Mouse (Mus musculus): ENCODE measurements around the gene Hoxb1.

Gene Hoxb1

DNA sequence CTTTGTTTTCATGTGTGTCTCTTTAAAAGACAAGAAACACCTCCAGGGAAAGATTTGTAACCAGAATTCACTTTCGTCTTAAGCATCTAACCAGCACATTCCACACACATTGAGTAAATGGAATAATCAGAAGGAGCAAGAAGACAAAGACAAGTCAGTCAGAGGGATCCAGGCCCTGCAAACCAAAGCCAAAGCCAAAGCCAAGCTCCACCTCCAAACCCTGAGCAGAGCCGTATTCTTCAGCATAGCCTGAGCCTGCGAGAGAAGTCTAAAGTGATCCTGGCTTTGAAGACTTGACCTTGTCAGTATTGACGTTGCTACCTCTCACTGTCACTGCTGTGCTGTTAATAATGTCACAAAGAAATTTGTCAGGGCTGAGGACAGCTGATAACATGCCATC lies 40.0 kb downstream of the Hoxb1 start:
- DNase-seq, result no peak

GRCm38 (mm10) chr11:96407191-96408072 lies 41.9 kb downstream of the Hoxb1 start:
- DNase-seq, result peak in 1 of 2 experiments; percentile 22

GRCm38 (mm10) chr11:96408234-96409010 lies 42.9 kb downstream of the Hoxb1 start:
- DNase-seq, result no peak

- no peak for DNase-seq
These were observed 45.5 kb downstream of the Hoxb1 start for GRCm38 (mm10) chr11:96411019-96411418.

GRCm38 (mm10) chr11:96411934-96412333 lies 46.4 kb downstream of the Hoxb1 start:
- DNase-seq, result no peak

DNA sequence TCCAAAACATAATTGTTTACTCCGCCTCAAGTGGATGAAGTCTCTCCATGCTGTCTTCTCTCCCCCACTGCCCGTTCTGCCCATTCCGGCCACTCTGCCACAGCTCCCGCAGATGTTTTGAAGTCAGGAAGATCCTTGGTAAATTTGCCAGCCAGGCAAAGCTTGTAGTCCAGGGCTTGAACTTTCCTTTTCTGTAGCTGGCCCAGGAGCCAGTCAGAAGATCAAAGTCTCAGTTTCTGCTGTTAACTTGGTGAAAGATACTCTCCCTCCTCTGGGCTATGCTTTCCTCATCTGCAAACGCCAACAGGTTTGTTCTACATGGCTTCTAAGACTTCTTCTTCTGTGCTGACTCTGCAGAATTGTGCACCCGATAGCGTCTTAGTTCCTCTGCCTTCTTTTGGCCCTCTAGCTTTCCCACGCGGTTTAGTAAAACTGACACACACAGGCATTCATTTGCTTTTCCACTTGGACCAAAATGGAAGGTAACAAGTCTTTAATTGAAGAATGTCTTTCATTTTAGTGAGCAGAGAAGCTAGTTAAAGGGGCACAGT lies 47.5 kb downstream of the Hoxb1 start:
- DNase-seq, result no peak

GRCm38 (mm10) chr11:96413527-96413926 lies 48.0 kb downstream of the Hoxb1 start:
- peak; percentile 4 to 6 for DNase-seq

DNA sequence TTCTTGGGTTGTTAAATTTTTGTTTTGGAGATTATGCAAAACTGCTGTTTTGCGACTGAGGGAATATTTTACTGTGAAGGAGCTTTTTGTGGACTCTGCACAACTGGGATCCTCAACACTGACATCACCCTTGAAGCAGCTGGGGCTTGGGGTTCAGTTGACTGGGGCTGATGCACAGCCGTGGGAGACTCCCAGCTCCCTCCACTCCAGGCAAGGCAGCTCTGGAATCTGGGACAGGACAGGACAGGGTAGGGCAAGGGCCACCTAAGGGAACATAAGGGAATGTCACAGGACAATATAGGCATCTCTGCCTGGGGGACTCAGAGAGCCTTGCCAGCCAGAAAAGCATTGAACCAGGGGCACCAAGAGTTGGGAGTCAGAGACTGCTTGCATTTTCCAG lies 48.5 kb downstream of the Hoxb1 start:
- DNase-seq, result no peak
